Mouse (Mus musculus) heart, embryonic 11.5 days (tissue): Measurements from ENCODE around the gene Olfr95. TPM values are rescaled to one million over a fixed set of nuclear protein-coding genes. Genes with fewer than 3 reads are reported as not detected.
"Not testable (repeated sequence)": the region's sequence is repeated elsewhere in the genome, so short reads cannot be mapped to it uniquely, and the experiment has no call there.

Source experiments
- ATAC-seq: fragments of 200-750 bp; cut with Nextera tagmentation; replicated peaks from 2 replicates; pipeline ENCODE4 v1.8.0; 2017; ENCODE audit warnings: moderate library complexity; ENCODE audit not compliant: insufficient number of reproducible peaks, low FRiP score, low TSS enrichment
- H3K27ac ChIP-seq: fragments of 300-500 bp; sonication (generic); 2 replicates; pipeline ENCODE4 v1.5.1; 2014; ENCODE audit warnings: mild to moderate bottlenecking, low read depth, low read length
- H3K27me3 ChIP-seq: fragments of 300-500 bp; sonication (generic); 2 replicates; pipeline ENCODE4 v1.6.1; 2014; ENCODE audit warnings: mild to moderate bottlenecking, low read length, mixed read lengths; ENCODE audit not compliant: control insufficient read depth, insufficient read depth
- H3K36me3 ChIP-seq: fragments of 300-500 bp; sonication (generic); 2 replicates; pipeline ENCODE4 v1.6.1; 2014; ENCODE audit warnings: mild to moderate bottlenecking, low read length, moderate library complexity, mixed read lengths; ENCODE audit not compliant: control insufficient read depth, insufficient read depth
- H3K4me1 ChIP-seq: fragments of 300-500 bp; sonication (generic); 2 replicates; pipeline ENCODE4 v1.6.1; 2014; ENCODE audit warnings: low read length; ENCODE audit not compliant: control insufficient read depth, insufficient read depth
- H3K4me2 ChIP-seq: fragments of 300-500 bp; sonication (generic); 2 replicates; pipeline ENCODE4 v1.6.1; 2014; ENCODE audit warnings: mild to moderate bottlenecking, moderate library complexity
- H3K4me3 ChIP-seq: fragments of 300-500 bp; sonication (generic); 2 replicates; pipeline ENCODE4 v1.5.1; 2014; ENCODE audit warnings: low read depth, low read length
- H3K9ac ChIP-seq: fragments of 300-500 bp; sonication (generic); 2 replicates; pipeline ENCODE4 v1.6.1; 2014; ENCODE audit warnings: mild to moderate bottlenecking, low read depth, low read length, moderate library complexity
- H3K9me3 ChIP-seq: fragments of 300-500 bp; sonication (generic); replicated peaks from 2 replicates; pipeline ENCODE4 v1.6.1; 2016; ENCODE audit warnings: low read length; ENCODE audit not compliant: control insufficient read depth
- WGBS: fragments of 180-500 bp; shearing (Covaris S2); extraction: QIAGEN DNeasy Blood & Tissue Kit; methylation state at CpG from one replicate; pipeline ENCODE4 v1.1.7; 2014; ENCODE audit not compliant: insufficient replicate concordance; 5-methylcytosine and 5-hydroxymethylcytosine counted together
- polyA plus RNA-seq: library from polyadenylated mRNA; unstranded; fragments of >200 nt; fragmentation: Nextera tagmentation; extraction: Ambion mirVana; gene quantifications from 2 replicates; pipeline ENCODE4 v1.2.1, GENCODE M21; 2014

Gene Olfr95
- polyA plus RNA-seq: not detected in 2 replicates

- H3K4me1 ChIP-seq: no peaks in the 10 kb centered on the region
- ATAC-seq: no peak
- no peak within 1 kb of the TSS for H3K4me3 ChIP-seq
- 65% methylated on average over 3 of the region's 3 CpGs for WGBS
- no peaks in the 10 kb centered on the region for H3K36me3 ChIP-seq
- no peak within 1 kb of the TSS for H3K4me2 ChIP-seq
- H3K9ac ChIP-seq: no peak within 1 kb of the TSS
- no peak within 1 kb of the TSS for H3K27ac ChIP-seq
- H3K9me3 ChIP-seq: no peaks in the 10 kb centered on the region; the same call in 1 of the 2 replicates
- H3K27me3 ChIP-seq: peaks cover 17% of the 10 kb centered on the region
Measured at GRCm38 (mm10) chr17:37213018-37213417, at the start of gene Olfr95. Gene Olfr95, minus strand, starts transcription at chr17:37213118.

GRCm38 (mm10) chr17:37250544-37250943, 37.6 kb upstream of the Olfr95 start:
- Histone ChIP-seq H3K36me3 (no peaks in the 10 kb centered on the region), H3K4me2 (no peak overlapping the region), H3K27me3 (no peaks in the 10 kb centered on the region), H3K9ac (no peak overlapping the region), H3K27ac (no peak overlapping the region), H3K4me1 (no peaks in the 10 kb centered on the region), H3K9me3 (no peaks in the 10 kb centered on the region), H3K4me3 (no peak overlapping the region)
- no peak for ATAC-seq
- 10% methylated on average over 1 of the region's 1 CpGs for WGBS

GRCm38 (mm10) chr17:37249460-37249859, 36.5 kb upstream of the Olfr95 start:
- no peaks in the 10 kb centered on the region for H3K4me1 ChIP-seq
- H3K9ac ChIP-seq: no peak overlapping the region
- no peak overlapping the region for H3K27ac ChIP-seq
- no peaks in the 10 kb centered on the region for H3K27me3 ChIP-seq
- no peaks in the 10 kb centered on the region for H3K36me3 ChIP-seq
- no peak for ATAC-seq
- no peak overlapping the region for H3K4me3 ChIP-seq
- H3K9me3 ChIP-seq: no peaks in the 10 kb centered on the region
- no peak overlapping the region for H3K4me2 ChIP-seq

- H3K36me3 ChIP-seq: no peaks in the 10 kb centered on the region
- no peak overlapping the region for H3K27ac ChIP-seq
- H3K4me3 ChIP-seq: no peak overlapping the region
- 23% methylated on average over 5 of the region's 5 CpGs for WGBS
- H3K9ac ChIP-seq: no peak overlapping the region
- H3K27me3 ChIP-seq: no peaks in the 10 kb centered on the region
- H3K9me3 ChIP-seq: no peaks in the 10 kb centered on the region
- H3K4me1 ChIP-seq: no peaks in the 10 kb centered on the region
- ATAC-seq: peak; percentile 71; the same call in 1 of the 2 replicates
- no peak overlapping the region for H3K4me2 ChIP-seq
Measured at GRCm38 (mm10) chr17:37246715-37247114, 33.8 kb upstream of the Olfr95 start.

- Histone ChIP-seq H3K4me2 (no peak overlapping the region), H3K4me1 (no peaks in the 10 kb centered on the region), H3K36me3 (no peaks in the 10 kb centered on the region), H3K9me3 (0 out of 2 replicates have a peak, but pooled peaks cover 4% of the 10 kb centered on the region), H3K9ac (no peak overlapping the region), H3K27me3 (no peaks in the 10 kb centered on the region), H3K4me3 (no peak overlapping the region), H3K27ac (no peak overlapping the region)
- WGBS: 55% methylated on average over 3 of the region's 3 CpGs
- no peak for ATAC-seq
Measured at GRCm38 (mm10) chr17:37242198-37242597, 29.3 kb upstream of the Olfr95 start.

GRCm38 (mm10) chr17:37237230-37237629, 24.3 kb upstream of the Olfr95 start, which contains the start of gene Olfr97:
Gene Olfr97, minus strand, starts transcription at chr17:37237330.
- WGBS: 84% methylated on average over 2 of the region's 2 CpGs
- not testable (repeated sequence) for H3K27ac ChIP-seq, ATAC-seq, H3K9ac ChIP-seq, H3K27me3 ChIP-seq, H3K36me3 ChIP-seq, H3K4me2 ChIP-seq, H3K4me3 ChIP-seq, H3K4me1 ChIP-seq, H3K9me3 ChIP-seq

GRCm38 (mm10) chr17:37221879-37222278, 9.0 kb upstream of the Olfr95 start:
- ATAC-seq: no peak
- no peaks in the 10 kb centered on the region; the same call in 1 of the 2 replicates for H3K9me3 ChIP-seq
- no peaks in the 10 kb centered on the region for H3K27me3 ChIP-seq
- H3K36me3 ChIP-seq: no peaks in the 10 kb centered on the region
- no peak overlapping the region for H3K4me2 ChIP-seq
- WGBS: 44% methylated on average over 1 of the region's 1 CpGs
- no peak overlapping the region for H3K27ac ChIP-seq
- H3K4me3 ChIP-seq: no peak overlapping the region
- H3K9ac ChIP-seq: no peak overlapping the region
- no peaks in the 10 kb centered on the region for H3K4me1 ChIP-seq

GRCm38 (mm10) chr17:37219846-37220245, 6.9 kb upstream of the Olfr95 start, which contains the start of gene Olfr96:
Gene Olfr96, plus strand, starts transcription at chr17:37220146.
- no peaks in the 10 kb centered on the region for H3K27me3 ChIP-seq
- WGBS: 53% methylated on average over 4 of the region's 4 CpGs
- H3K9ac ChIP-seq: no peak within 1 kb of the TSS
- no peak within 1 kb of the TSS for H3K4me3 ChIP-seq
- no peak within 1 kb of the TSS for H3K4me2 ChIP-seq
- no peaks in the 10 kb centered on the region for H3K4me1 ChIP-seq
- H3K9me3 ChIP-seq: no peaks in the 10 kb centered on the region; the same call in 1 of the 2 replicates
- ATAC-seq: no peak
- H3K27ac ChIP-seq: no peak within 1 kb of the TSS
- no peaks in the 10 kb centered on the region for H3K36me3 ChIP-seq

GRCm38 (mm10) chr17:37218486-37218885, 5.6 kb upstream of the Olfr95 start:
- no peak overlapping the region for H3K4me3 ChIP-seq
- no peaks in the 10 kb centered on the region for H3K27me3 ChIP-seq
- H3K9me3 ChIP-seq: no peaks in the 10 kb centered on the region; the same call in 1 of the 2 replicates
- H3K4me1 ChIP-seq: no peaks in the 10 kb centered on the region
- 76% methylated on average over 3 of the region's 3 CpGs for WGBS
- H3K27ac ChIP-seq: no peak overlapping the region
- H3K4me2 ChIP-seq: no peak overlapping the region
- no peak overlapping the region for H3K9ac ChIP-seq
- H3K36me3 ChIP-seq: no peaks in the 10 kb centered on the region
- ATAC-seq: no peak
